Mouse (Mus musculus): ENCODE results near the gene Adamtsl3.
"Not testable (repeated sequence)": the region's sequence is repeated elsewhere in the genome, so short reads cannot be mapped to it uniquely, and the experiment has no call there.

Adamtsl3 gene

GRCm38 (mm10) chr7:82361127-82361526, 25.6 kb downstream of the Adamtsl3 start:
- DNase-seq (ENCODE audit: low spot score): no peak

- no peak for DNase-seq (ENCODE audit: low spot score)
Observed at GRCm38 (mm10) chr7:82364567-82364966, 29.1 kb downstream of the Adamtsl3 start.

- DNase-seq (ENCODE audit: low spot score): no peak
Observed at GRCm38 (mm10) chr7:82366056-82366455, 30.6 kb downstream of the Adamtsl3 start.

DNA sequence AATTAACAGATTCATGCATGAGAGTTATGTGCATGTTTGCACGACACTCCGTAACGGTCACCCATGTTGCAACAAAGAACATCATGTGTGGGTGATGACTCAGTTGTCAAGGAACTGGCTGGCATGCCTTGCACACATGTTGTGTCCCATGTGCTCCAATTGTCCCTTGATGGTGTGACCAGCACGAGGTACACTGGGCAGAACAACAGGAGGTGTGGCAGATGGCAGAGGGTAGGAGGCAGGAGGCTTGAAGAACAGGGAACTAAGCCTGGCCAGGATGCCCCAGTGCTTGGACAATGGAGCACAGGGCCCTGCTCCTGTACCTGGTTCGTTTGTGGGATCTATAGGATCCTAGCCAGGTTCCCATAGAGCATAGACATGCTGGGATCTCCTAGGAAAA, 31.0 kb downstream of the Adamtsl3 start:
- DNase-seq (ENCODE audit: low spot score): no peak

GRCm38 (mm10) chr7:82368047-82368446, 32.6 kb downstream of the Adamtsl3 start:
- no peak for DNase-seq (ENCODE audit: low spot score)

- no peak for DNase-seq (ENCODE audit: low spot score)
Observed at GRCm38 (mm10) chr7:82370132-82370531, 34.6 kb downstream of the Adamtsl3 start.

GRCm38 (mm10) chr7:82371411-82371810, 35.9 kb downstream of the Adamtsl3 start:
- DNase-seq (ENCODE audit: low spot score): no peak

GRCm38 (mm10) chr7:82378311-82378710, 42.8 kb downstream of the Adamtsl3 start:
- DNase-seq (ENCODE audit: low spot score): no peak

- no peak for DNase-seq (ENCODE audit: low spot score)
Observed at GRCm38 (mm10) chr7:82379765-82380164, 44.3 kb downstream of the Adamtsl3 start.

DNA sequence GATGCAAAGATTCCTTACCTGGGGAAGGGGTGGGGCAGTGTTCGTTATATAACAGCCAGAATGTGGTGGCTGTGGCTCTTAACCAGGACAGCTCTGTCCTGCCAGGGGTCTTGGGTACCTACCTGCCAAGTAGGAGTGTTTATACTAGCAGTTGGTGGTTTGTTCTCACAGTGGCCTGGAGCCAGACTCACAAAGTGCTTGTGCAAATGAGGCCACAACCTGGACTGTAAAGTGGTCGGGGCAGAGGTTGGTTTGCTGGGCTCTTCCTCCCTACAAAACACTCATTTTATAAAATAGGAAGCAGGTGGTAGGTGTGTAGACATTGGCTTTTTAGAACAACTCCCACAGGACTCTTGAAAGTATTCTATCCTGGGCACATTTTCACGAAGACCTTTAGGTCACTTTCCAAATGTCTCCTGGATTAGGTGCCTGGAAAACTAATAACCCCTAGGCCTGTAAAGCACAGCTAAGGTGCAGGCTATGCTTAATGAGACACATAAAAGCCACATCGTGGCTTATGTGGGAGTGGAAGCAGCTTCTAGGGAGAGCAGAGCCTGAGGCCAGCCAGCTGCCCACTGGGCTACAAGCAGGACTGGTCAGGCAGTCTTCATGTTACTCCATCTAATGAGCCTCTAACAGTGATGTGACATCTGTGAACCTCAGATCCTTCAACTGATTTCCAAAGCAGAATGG, 47.5 kb downstream of the Adamtsl3 start:
- no peak for DNase-seq (ENCODE audit: low spot score)

DNA sequence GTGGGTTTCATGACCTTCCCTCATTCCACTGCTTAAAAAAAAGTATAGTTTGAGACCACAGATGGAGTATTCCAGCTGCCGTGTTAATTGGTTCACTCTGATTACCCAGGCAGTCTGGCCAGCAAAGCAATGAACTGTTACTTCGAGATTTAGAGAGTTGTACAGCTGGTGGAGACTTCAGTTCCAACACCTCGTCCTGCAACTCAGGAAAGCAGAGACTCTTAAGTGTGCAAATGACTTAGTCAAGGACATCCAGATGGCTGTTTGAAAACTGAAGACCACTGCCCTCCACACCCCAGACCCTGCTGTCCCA, 48.0 kb downstream of the Adamtsl3 start:
- no peak for DNase-seq (ENCODE audit: low spot score)

GRCm38 (mm10) chr7:82387121-82387520, 51.6 kb downstream of the Adamtsl3 start:
- no peak for DNase-seq (ENCODE audit: low spot score)

GRCm38 (mm10) chr7:82394435-82395186, 59.1 kb downstream of the Adamtsl3 start:
- no peak for DNase-seq (ENCODE audit: low spot score)

DNA sequence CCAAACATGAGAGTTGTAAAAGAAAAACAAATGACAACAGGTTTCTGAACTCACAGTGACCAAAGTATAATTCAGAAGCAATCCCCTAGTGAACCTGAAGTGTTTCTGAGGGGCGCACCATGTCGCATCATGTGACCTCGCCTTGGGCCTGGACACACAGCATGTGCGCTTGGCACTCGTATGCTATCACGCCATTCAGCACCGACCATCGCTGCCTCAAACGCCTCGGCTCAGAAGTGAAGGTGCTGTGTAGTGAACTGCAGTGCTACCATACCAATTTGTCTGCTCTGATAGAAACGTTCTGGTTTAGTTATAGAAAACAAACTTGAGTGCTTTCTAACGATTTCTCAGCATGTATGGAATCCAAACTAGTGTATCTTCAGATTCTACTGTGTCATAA, 59.7 kb downstream of the Adamtsl3 start:
- DNase-seq (ENCODE audit: low spot score): no peak

- no peak for DNase-seq (ENCODE audit: low spot score)
Observed at GRCm38 (mm10) chr7:82395751-82396512, 60.4 kb downstream of the Adamtsl3 start.

DNA sequence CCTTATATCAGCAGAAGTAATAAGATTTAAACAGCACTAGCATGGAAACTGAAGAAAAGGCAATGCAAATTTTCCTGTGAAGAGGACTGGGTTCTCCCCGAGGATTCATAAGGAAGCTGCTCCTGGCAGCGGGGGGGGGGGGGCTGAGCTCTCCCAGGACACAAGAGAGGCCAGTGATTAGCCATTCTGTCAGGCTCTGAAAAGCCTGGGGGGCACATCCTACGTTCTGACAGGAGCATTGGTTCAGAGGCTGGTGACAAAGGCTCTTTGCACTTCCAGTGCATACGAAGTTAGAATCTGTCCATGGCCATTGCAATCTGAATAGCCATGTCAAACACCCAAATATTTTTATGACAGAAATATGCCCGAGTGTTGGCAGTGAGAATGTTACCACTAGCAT, 61.4 kb downstream of the Adamtsl3 start:
- no peak for DNase-seq (ENCODE audit: low spot score)

GRCm38 (mm10) chr7:82397632-82398031, 62.1 kb downstream of the Adamtsl3 start:
- no peak for DNase-seq (ENCODE audit: low spot score)

GRCm38 (mm10) chr7:82405466-82406045, 70.1 kb downstream of the Adamtsl3 start:
- DNase-seq (ENCODE audit: low spot score): no peak

DNA sequence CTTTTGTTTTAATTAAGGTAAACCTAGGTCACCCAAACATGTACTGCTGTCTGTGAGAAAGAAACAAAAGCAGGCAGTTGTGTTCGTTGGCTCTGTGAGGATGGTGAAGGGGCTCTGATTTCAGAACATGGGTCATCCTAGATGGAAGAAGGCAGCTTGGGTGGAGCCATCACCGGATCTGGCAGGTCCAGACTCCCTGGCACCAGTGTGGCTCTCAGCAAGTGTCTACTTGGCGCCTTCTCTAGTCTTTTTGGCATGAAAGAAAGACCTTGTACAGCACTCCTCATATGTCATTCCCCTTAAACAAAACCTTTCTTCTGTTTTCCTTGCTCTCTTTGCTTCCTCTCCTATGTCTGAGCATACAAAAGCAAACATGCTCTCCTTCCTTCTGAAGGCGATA, 75.5 kb downstream of the Adamtsl3 start:
- DNase-seq (ENCODE audit: low spot score): no peak

DNA sequence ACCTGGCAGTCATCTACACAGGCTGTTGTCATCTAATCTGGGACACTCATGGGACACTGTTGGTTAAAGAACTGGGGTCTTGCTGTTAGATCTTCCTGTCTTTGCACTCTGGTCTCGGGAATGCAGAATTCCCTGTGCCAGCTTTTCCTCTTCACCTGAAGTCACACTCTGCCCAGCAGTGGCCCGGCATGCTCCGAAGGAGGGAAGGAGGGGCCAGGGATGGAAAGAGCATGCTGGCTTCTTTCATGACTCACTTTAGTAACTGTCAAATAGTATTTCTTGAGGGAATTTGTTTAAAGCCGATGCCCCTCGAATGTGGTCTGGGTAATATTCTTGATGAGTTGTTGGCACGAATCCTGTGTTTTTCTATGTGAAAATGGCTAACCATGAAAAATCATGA, 81.2 kb downstream of the Adamtsl3 start:
- no peak for DNase-seq (ENCODE audit: low spot score)

GRCm38 (mm10) chr7:82417053-82417452, 81.6 kb downstream of the Adamtsl3 start:
- DNase-seq (ENCODE audit: low spot score): no peak

DNA sequence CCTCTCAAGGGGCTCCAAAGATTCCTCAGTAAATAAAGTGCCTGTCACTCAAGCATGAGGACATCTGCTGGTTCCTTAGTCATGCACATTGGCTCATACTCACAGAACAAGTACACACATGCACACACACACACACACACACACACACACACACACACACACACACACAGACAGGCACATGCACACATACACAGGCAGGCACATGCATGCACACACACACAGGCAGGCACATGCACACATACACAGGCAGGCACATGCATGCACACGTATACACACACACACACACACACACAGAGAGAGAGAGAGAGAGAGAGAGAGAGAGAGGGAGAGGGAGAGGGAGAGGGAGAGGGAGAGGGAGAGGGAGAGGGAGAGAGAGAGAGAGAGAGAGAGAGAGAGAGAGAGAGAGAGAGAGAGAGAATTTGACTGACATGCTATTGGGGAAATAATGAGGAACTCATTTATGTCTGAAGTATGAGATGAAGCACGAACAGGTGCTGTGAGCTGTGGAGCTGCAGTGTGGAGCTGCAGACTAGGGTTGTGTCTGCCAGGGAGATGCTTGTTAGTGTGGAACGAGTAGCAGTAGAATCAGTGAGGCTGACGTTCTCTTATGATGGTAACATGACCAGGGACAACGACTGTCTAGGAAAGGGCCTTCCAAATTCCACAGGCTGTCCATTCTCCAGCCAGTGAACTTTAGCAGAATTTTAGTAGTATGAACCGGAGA, 85.0 kb downstream of the Adamtsl3 start:
- not testable (repeated sequence) for DNase-seq (ENCODE audit: low spot score)
